Mouse (Mus musculus): ENCODE data around the gene Cd300ld4. TPM values are rescaled to one million over a fixed set of nuclear protein-coding genes. Genes with fewer than 3 reads are reported as not detected.
A peak's percentile ranks its signal among the peaks of the same experiment; 100 is the strongest.
"Not testable (repeated sequence)": the region's sequence is repeated elsewhere in the genome, so short reads cannot be mapped to it uniquely, and the experiment has no call there.

Gene Cd300ld4
- total RNA-seq (2014; rRNA removed; ENCODE audit: low replicate concordance) (not detected in 2 replicates), polyA plus RNA-seq (2015; fragmentation: Nextera tagmentation; extraction: Ambion mirVana) (not detected in 2 replicates)

DNA sequence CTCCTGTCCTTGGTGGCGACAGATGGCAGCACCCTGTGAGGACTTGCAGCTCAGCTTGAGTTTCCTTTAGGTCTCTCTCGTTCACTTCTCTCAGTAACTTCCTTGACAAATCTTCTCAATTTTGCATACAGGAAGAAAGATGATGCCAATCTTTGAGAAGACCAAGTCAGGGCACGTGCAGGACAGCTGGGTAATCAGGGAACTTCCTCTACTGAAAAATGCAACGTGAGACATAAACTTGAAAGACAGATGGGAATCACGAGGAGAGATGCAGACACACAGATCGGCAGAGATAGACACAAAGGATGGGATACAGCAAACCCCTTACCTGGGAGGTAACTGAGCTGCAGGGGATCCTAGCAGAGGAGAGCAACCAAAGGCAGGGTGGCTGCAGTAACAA is at the start of gene Cd300ld4:
Gene Cd300ld4 (minus strand): TSS at position 101 of the 400 bp plus-strand sequence.
- not testable (repeated sequence) for H3K4me2 ChIP-seq (ENCODE audit: low read depth, low read length); H3K36me3 ChIP-seq (replicated peaks; ENCODE audit: control insufficient read depth, insufficient read depth, low read length); H3K9ac ChIP-seq (replicated peaks; ENCODE audit: low read depth, low read length); H3K4me3 ChIP-seq (ENCODE audit: low read depth, low read length); H3K27me3 ChIP-seq (ENCODE audit: control insufficient read depth, insufficient read depth, low read length); H3K4me1 ChIP-seq (ENCODE audit: control insufficient read depth, insufficient read depth); H3K27ac ChIP-seq (ENCODE audit: low read depth); DNase-seq (ENCODE audit: low spot score); H3K9me3 ChIP-seq (replicated peaks; ENCODE audit: control insufficient read depth, low read length); ATAC-seq (ENCODE audit: insufficient read depth, low read depth)
- no CpG with 5 or more reads among the region's 6 CpGs for WGBS

GRCm38 (mm10) chr11:115075859-115076258 is 49.0 kb upstream of the Cd300ld4 start:
- ATAC-seq (ENCODE audit: insufficient read depth, low read depth) (no peak), DNase-seq (ENCODE audit: low spot score) (no peak)
- Histone ChIP-seq H3K27me3 (ENCODE audit: control insufficient read depth, insufficient read depth, low read length) (no peaks in the 10 kb centered on the region), H3K4me1 (ENCODE audit: control insufficient read depth, insufficient read depth) (no peaks in the 10 kb centered on the region), H3K9ac (replicated peaks; ENCODE audit: low read depth, low read length) (no peak overlapping the region), H3K4me3 (ENCODE audit: low read depth, low read length) (no peak overlapping the region), H3K4me2 (ENCODE audit: low read depth, low read length) (no peak overlapping the region), H3K27ac (ENCODE audit: low read depth) (no peak overlapping the region), H3K36me3 (replicated peaks; ENCODE audit: control insufficient read depth, insufficient read depth, low read length) (no peaks in the 10 kb centered on the region), H3K9me3 (replicated peaks; ENCODE audit: control insufficient read depth, low read length) (no peaks in the 10 kb centered on the region)
- 40% methylated on average over 5 of the region's 5 CpGs for WGBS
- no peak for TF ChIP-seq EP300 (IDR thresholded peaks at IDR 0.05; ENCODE audit: low read depth)
- TF ChIP-seq CTCF (IDR thresholded peaks at IDR 0.05; ENCODE audit: low read depth) = no peak

DNA sequence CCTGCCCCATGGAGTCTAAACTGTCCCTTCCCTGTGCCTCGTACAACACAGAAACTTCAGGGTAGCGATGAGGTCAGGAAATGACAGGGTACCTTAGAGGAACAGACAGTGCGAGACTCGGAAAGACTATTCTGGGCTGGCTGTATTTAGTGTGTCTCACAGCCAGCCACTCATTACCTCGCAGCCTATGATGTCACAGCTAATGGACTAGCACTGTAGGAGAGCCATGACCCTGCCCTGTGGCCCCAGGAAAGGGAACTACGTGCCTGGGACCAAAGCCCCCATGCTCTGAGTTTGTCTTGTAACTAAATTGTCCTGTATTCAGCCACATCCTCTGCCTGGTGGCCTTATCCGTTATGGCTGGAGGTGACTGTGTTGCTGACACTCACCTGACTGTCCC is 48.6 kb upstream of the Cd300ld4 start:
- Histone ChIP-seq H3K4me3 (ENCODE audit: low read depth, low read length) (no peak overlapping the region), H3K4me1 (ENCODE audit: control insufficient read depth, insufficient read depth) (no peaks in the 10 kb centered on the region), H3K27me3 (ENCODE audit: control insufficient read depth, insufficient read depth, low read length) (no peaks in the 10 kb centered on the region), H3K36me3 (replicated peaks; ENCODE audit: control insufficient read depth, insufficient read depth, low read length) (no peaks in the 10 kb centered on the region), H3K9ac (replicated peaks; ENCODE audit: low read depth, low read length) (no peak overlapping the region), H3K4me2 (ENCODE audit: low read depth, low read length) (no peak overlapping the region), H3K9me3 (replicated peaks; ENCODE audit: control insufficient read depth, low read length) (no peaks in the 10 kb centered on the region), H3K27ac (ENCODE audit: low read depth) (no peak overlapping the region)
- no peak for TF ChIP-seq EP300 (IDR thresholded peaks at IDR 0.05; ENCODE audit: low read depth)
- 55% methylated on average over 7 of the region's 7 CpGs for WGBS
- ATAC-seq (ENCODE audit: insufficient read depth, low read depth) (no peak), DNase-seq (ENCODE audit: low spot score) (no peak)

- H3K36me3 ChIP-seq (replicated peaks; ENCODE audit: control insufficient read depth, insufficient read depth, low read length) = no peaks in the 10 kb centered on the region
- H3K27me3 ChIP-seq (ENCODE audit: control insufficient read depth, insufficient read depth, low read length) = no peaks in the 10 kb centered on the region
- H3K4me2 ChIP-seq (ENCODE audit: low read depth, low read length) = no peak overlapping the region
- H3K9me3 ChIP-seq (replicated peaks; ENCODE audit: control insufficient read depth, low read length) = no peaks in the 10 kb centered on the region
- 64% methylated on average over 5 of the region's 5 CpGs for WGBS
- no peak overlapping the region for H3K9ac ChIP-seq (replicated peaks; ENCODE audit: low read depth, low read length)
- H3K27ac ChIP-seq (ENCODE audit: low read depth) = no peak overlapping the region
- H3K4me1 ChIP-seq (ENCODE audit: control insufficient read depth, insufficient read depth) = no peaks in the 10 kb centered on the region
- DNase-seq (ENCODE audit: low spot score) (no peak), ATAC-seq (ENCODE audit: insufficient read depth, low read depth) (no peak)
- no peak overlapping the region for H3K4me3 ChIP-seq (ENCODE audit: low read depth, low read length)
- no peak for TF ChIP-seq EP300 (IDR thresholded peaks at IDR 0.05; ENCODE audit: low read depth)
- TF ChIP-seq CTCF (IDR thresholded peaks at IDR 0.05; ENCODE audit: low read depth) = no peak
Measured at GRCm38 (mm10) chr11:115073002-115073401, 46.2 kb upstream of the Cd300ld4 start.

- Histone ChIP-seq H3K36me3 (replicated peaks; ENCODE audit: control insufficient read depth, insufficient read depth, low read length) (no peaks in the 10 kb centered on the region), H3K4me2 (ENCODE audit: low read depth, low read length) (peak overlapping the region; percentile 37), H3K9ac (replicated peaks; ENCODE audit: low read depth, low read length) (no peak overlapping the region), H3K27me3 (ENCODE audit: control insufficient read depth, insufficient read depth, low read length) (no peaks in the 10 kb centered on the region), H3K9me3 (replicated peaks; ENCODE audit: control insufficient read depth, low read length) (no peaks in the 10 kb centered on the region), H3K4me3 (ENCODE audit: low read depth, low read length) (no peak overlapping the region), H3K27ac (ENCODE audit: low read depth) (peak overlapping the region; percentile 43; the same call in 1 of the 2 replicates), H3K4me1 (ENCODE audit: control insufficient read depth, insufficient read depth) (no peaks in the 10 kb centered on the region)
- TF ChIP-seq EP300 (IDR thresholded peaks at IDR 0.05; ENCODE audit: low read depth) (no peak), CTCF (IDR thresholded peaks at IDR 0.05; ENCODE audit: low read depth) (no peak)
- ATAC-seq (ENCODE audit: insufficient read depth, low read depth) = peak; percentile 49; the same call in 1 of the 2 replicates
- DNase-seq (ENCODE audit: low spot score) = peak; percentile 39
- 20% methylated on average over 14 of the region's 14 CpGs for WGBS
Measured at GRCm38 (mm10) chr11:115071631-115072294, 45.0 kb upstream of the Cd300ld4 start.

GRCm38 (mm10) chr11:115071015-115071551 is 44.3 kb upstream of the Cd300ld4 start:
- TF ChIP-seq EP300 (IDR thresholded peaks at IDR 0.05; ENCODE audit: low read depth) (no peak), CTCF (IDR thresholded peaks at IDR 0.05; ENCODE audit: low read depth) (no peak)
- Histone ChIP-seq H3K9ac (replicated peaks; ENCODE audit: low read depth, low read length) (no peak overlapping the region), H3K4me3 (ENCODE audit: low read depth, low read length) (no peak overlapping the region), H3K27me3 (ENCODE audit: control insufficient read depth, insufficient read depth, low read length) (no peaks in the 10 kb centered on the region), H3K4me2 (ENCODE audit: low read depth, low read length) (0 out of 2 replicates have a peak overlapping the region, but pooled peaks have one; percentile 10), H3K36me3 (replicated peaks; ENCODE audit: control insufficient read depth, insufficient read depth, low read length) (no peaks in the 10 kb centered on the region), H3K27ac (ENCODE audit: low read depth) (no peak overlapping the region), H3K9me3 (replicated peaks; ENCODE audit: control insufficient read depth, low read length) (no peaks in the 10 kb centered on the region), H3K4me1 (ENCODE audit: control insufficient read depth, insufficient read depth) (no peaks in the 10 kb centered on the region)
- ATAC-seq (ENCODE audit: insufficient read depth, low read depth) (no peak), DNase-seq (ENCODE audit: low spot score) (no peak)
- WGBS = 12% methylated on average over 9 of the region's 9 CpGs
